Mouse (Mus musculus): ENCODE data around the gene Zbtb5.
"Not testable (repeated sequence)": the region's sequence is repeated elsewhere in the genome, so short reads cannot be mapped to it uniquely, and the experiment has no call there.

The Zbtb5 gene

DNA sequence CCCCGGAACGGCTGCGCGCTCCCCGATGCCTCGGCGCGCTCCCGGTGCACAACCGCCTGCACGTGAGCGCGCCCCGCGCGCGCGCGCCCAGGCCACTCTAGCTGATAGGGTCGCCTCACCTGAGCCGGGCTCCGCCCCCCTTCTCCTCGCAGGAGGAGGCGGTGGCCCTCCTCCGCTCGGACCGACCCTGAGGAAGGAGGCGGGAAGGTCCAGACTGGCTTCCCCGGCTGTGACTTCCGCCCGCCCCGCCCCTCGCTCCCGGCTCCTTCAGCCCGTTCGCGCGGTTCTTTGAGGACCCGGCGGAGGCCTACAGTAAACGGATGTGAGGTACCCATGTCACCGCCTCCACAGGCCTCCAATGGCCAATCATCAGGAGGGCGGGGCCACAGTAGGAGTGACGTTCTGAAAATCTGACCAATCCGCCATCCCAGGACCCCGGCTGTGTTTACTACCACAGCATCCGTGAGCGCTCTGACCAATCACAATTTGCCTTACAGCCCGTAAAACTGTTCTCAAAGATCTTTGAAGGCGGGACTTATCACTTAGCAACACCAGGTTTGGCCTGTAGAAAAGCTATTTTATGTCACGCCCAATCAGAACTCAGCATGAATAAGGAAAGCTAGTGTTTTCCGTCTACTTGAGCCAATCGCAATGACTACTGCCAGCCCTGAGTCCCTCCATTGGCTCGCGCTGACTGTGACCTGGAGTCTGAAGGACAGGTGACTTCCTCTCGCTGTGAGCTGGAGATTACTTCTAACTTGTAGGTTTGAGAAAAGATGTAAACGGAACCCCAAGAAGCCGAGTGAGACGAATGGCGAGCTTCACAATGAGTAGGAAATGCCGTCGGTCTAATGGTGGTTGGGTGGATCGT, at the start of gene Zbtb5:
Zbtb5 (minus strand) TSS at position 308 of the 871 bp plus-strand sequence.
- peak; percentile 98 for DNase-seq (ENCODE audit: low spot score)

DNA sequence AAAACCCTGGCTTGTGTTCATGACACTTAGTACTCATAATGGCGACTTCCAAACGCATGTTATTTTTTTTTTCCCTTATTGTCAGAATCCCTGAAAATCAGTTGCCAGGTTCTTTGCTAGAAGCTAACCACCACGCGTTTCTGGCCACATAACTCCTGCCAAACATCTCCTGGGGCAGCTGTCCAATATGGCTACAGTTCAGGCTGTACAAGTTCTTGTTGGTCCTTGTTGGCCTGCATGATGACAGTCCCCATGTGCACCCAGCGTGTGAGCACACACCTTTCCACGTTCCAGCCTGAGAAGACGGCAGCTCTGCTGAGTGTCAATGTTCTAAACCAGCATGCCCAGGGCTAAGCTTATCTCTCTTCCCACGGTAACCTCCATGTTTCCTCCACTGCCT, 43.2 kb upstream of the Zbtb5 start:
- no peak for DNase-seq (ENCODE audit: low spot score)

DNA sequence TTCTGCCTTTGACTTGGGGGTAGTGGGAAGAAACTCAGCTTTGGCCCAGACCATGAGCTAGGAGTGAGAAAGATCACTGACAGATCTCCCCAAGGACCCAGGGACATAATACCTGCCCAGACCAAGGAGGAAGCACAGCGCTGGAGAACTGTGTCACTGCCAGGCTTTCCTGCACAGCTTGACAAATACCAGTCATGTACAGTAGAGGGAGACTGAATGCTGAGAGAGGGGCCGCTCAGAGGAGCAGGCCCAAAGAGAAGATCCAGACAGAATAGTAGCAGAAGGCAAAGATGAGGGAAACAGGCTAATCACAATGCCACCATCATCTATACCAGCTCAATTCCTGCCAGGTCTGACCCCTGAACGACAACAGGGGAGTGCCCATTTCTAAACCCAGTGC, 42.6 kb upstream of the Zbtb5 start:
- DNase-seq (ENCODE audit: low spot score), result no peak

DNA sequence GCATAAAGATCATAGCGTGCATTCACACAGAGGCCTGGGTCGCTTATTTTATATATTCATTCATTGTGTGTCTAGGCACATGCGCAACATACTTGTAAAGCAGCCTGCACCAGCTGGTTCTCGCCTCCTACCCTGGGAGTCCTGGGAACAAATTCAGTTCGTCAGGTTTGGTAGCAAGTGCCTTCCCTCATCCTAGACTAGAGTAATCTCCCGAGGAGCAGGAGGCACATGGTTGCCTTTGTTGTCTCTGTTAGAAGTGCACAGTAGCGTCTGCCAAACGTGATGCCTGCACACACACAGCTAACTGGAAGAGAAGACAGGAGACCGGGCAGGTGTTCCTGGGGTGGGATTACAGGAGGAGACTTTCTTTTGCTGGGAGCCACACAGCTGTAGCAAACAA, 35.7 kb upstream of the Zbtb5 start:
- no peak for DNase-seq (ENCODE audit: low spot score)

DNA sequence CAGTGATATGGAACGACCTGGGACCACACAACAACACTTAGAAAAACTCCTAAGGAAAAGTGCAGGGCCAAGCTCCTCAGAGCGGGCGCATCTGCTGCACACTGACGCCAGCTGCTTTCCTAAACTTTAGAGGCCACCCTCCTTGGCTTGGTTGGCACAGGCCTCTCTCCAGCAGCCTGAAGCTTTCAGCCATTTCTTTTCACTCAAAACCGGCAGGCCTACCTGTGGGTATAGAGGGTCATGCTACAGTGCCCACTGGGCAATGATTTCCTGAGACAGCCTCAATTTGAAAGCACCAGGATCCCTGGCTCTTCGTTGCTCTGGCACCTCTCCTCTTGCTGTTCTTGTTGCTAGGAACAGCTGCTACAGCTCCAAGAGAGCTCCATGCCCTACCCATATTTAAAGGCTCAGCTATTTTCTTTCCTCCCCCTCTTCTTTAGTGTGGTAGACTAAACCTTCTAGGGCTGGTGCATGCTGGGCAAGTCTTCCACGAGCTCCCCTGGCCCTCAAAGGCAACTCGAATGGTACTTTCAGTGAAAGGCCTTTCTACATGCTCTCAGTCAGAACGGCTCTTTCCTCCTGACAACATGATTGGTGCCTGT, 35.2 kb upstream of the Zbtb5 start:
- no peak for DNase-seq (ENCODE audit: low spot score)

DNA sequence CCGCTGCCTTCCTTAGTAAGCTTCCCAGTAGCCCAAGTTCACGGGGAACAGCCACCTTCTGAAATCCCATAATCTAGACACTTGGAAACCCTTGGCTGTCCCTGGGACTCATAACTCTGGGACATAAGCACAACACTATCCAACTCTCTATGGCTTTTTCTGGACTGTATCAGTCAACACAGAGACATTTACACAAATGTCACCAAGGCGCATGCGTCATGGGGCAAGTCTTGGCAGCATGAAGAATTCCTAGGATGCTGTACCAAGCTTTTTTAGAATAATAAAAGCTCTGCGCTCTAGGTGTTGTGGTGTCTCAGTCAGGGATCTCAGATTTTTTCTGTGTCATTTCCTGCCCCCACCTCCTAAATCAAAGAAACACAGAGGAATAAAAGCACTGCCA, 34.5 kb upstream of the Zbtb5 start:
- no peak for DNase-seq (ENCODE audit: low spot score)

DNA sequence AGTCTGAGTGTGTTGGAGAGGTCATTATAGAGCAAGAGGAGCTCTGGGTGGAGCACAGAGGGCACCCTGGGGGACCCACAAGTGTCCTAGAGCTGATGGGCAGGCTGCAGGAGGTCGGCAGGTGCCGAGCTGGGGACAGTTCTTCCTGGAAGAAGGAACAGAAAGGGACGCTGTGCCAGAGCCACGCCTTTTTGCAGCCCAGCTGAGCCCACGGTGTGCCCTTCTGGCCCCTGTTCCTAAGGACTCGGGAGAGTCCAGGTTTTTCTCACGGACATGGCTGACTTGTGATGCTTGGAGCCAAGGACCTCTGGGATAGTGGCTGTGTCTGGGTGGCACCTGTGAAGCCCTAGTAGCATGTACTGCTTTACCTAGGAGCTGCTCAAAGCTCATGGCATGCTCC, 28.6 kb upstream of the Zbtb5 start:
- no peak for DNase-seq (ENCODE audit: low spot score)

DNA sequence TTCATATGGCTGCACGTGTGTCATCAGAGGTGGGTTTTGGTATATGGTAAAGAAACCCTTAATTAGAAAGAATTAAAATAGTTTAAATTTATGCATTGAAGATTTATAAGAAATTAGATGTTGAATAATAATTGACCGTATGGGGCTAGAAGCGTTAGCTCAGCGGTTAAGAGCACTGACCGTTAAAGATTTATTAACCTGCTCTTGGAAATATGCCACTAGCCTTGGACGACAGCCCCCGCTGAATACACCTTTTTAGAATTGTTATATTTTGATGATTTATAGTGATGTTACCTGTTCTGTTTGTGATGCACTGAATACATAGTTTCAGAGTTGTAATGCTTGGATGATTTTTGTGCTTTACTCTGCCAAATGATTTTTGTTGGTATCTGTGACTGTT, 27.3 kb upstream of the Zbtb5 start:
- DNase-seq (ENCODE audit: low spot score), result not testable (repeated sequence)

DNA sequence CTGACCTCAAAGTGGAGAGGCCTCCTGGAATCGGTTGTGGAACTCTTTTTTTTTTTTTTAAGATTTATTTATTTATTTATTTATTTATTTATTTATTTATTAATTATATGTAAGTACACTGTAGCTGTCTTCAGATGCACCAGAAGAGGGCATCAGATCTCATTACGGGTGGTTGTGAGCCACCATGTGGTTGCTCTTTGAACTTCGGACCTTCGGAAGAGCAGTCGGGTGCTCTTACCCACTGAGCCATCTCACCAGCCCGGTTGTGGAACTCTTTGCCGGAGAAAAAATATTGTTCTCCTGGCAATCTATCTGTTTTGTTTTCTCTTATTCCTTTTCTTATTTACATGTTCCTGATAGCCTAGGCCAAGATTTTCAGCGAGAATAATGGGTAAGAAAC, 26.7 kb upstream of the Zbtb5 start:
- DNase-seq (ENCODE audit: low spot score), result not testable (repeated sequence)

DNA sequence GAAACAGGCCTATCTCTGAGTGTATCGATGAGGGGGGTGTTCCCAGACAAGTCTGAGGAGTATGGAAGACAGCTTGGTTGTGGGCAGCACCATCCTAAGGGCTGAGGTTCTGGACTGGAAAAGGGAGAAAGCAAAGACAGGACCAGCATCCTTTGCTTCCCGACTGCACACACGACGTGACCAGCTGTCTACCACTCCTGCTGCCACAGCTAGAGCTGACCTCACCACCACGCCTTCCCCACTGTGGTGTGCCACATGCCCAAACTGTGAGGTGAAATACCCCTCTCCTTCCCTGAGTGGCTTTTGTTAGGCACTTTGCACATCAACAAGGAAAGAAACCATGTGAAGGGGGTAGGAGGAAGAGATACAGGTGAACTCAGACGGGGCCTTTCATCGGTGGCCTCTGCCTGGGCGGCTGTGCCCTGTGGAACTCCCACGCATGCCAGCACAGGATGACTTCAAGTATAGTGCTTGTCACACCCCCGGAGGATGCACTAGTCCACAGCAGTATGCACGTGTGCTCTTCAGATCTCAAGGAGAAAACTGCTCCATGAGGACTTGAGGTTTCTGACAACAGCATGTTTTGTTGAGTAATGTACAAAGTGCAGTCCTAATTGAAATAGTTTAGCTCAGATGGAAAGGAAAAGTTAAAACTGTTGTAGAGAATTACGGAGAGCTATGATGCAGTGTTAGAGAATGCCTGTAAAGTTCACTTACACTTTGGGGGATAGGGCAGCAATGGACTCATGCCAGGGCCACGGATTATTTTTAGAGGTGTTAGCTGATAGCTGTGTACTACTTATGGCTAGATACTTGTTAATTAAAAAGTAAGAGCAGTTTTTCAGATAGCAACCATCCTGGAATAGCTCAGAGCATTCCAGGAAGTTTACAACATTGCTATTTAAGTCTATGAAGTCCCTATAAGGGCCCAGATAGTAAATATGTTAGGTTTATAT, 25.5 kb upstream of the Zbtb5 start:
- DNase-seq (ENCODE audit: low spot score), result no peak

DNA sequence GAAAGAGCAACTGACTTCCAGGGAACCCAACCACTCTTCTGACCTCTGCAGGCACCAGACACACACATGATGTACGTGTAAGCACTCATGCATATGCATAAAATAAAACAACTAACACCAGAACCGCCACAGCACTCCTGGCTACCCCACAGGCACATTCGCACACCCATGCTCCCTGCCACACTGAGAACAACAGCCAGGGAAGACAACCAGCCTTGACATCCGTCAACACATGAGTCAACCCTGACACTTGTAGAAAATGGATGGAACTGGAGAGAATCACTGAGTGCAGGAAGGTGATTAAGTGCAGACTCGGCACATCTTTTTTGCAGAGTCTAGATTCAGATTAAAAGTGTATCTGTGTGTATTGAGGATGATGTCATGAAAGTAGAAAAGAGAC, 24.4 kb upstream of the Zbtb5 start:
- DNase-seq (ENCODE audit: low spot score), result no peak

DNA sequence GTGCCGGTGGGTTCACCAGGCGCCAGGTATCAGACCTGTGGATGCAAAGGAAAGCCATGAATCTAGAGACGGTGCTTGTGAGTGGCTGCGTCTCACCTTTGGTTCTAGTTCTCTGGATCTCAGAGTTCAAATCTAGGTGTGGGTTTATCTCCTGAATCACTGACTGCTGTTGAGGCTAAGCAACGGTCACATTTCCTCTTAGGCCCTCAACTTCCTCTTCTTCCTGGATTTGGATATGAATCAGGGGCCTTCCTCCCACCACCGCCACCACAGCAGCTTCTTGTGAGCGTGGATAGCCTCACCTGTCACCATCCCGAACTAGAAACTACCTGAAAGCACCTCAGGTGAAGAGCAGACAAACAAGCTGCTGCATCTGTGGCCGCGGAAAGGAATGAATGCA, 23.8 kb upstream of the Zbtb5 start:
- DNase-seq (ENCODE audit: low spot score), result no peak

DNA sequence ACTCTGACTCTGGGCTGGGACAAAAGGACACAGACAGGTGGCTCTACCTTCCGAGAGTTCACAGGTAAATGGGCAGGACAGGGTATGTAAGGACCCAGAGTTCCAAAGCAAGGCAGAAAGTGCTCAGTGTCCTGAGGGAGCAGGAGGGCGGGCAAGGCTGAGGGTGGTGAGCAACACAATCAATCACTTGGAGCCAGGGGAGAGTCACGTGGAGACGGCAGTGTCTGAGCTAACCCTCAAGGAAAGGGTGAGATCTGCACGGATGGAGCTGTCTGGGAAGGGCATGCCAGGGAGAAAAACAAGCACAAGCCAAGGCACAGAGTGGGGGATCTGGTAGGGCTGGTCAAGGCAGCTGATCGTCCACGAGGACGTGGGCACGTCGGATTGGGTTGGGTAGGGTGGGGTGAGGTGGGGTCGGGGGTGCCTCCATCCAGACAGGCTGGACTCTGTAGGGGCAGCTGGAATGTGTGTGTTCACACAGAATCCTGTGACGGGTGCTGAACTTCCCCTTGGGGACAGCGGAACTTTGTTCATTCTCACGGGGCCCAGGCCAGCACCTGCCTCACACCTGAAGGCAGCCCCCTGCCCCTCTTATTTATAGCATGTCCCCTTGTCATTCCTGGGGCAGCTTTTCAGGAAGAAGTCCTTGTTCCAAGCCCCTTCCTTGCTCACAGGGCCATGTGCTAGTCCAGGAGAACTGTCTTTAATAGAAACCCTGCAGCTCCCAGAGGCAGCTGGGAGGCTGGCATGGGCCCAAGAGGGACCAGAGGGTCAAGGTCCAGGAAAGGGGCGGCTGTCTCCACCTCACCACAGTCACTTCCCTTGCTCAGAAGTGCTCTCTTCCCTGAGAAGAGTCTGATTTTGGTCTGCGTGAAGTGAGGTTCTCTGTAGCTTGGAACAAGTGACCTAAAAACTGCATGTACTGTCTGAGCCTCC, 22.7 kb upstream of the Zbtb5 start:
- DNase-seq (ENCODE audit: low spot score), result peak; percentile 46

DNA sequence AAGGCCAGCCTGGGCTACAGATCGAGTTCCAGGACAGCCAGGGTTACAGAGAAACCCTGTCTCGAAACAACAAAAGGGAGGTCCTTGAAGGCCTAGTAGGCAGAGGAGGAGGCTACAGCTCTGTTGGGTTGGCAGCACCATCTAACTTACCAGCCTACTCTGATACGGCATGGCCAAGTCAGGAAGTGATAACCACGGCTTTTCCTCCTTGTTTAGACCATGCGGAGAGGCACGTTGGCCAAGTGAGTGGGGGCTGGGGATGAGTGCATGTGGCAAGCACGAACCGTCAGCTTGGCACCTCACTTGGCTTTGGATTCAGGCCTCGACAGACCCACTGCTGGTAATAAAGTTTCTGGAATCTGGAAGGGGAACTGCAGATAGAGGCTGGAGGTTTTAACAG, 20.4 kb upstream of the Zbtb5 start:
- no peak for DNase-seq (ENCODE audit: low spot score)

DNA sequence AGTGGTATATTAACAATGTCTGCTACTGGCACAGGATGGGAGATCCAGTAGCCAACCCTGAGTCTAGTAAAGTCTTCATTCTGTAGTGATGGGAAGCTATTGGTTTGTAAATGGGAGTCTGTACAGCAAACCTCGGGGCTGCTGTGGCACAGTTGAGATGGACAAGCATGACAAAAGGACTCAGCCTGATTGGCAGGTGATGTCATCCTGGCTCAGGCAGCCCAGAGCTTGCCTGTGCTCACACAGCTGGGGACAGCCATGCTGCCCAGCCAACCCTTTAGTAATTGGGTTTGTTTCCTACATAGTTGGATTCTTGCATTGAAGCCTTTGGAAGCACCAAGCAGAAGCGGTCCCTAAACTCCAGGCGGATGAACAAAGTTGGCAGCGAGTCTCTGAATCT, 14.2 kb upstream of the Zbtb5 start:
- no peak for DNase-seq (ENCODE audit: low spot score)

DNA sequence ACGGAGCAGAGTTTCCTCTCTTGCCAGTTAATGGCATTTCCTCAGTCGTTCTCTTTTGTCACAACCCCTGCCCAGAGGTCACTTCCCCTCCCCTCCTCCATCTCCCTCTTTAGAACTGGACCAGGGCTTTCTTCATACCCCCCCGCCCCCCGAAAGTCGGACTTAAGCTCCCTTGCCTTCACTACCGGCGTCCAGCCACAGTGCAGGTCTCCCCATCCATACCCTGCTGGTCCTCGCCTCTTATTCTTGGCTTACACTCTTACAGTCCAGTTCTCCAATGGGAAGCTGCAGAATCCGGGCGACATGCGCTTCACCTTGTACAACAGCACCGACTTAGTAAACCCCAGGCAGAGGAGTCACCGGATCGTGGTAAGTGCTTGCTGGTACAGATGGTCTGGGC, 6.8 kb upstream of the Zbtb5 start:
- no peak for DNase-seq (ENCODE audit: low spot score)

DNA sequence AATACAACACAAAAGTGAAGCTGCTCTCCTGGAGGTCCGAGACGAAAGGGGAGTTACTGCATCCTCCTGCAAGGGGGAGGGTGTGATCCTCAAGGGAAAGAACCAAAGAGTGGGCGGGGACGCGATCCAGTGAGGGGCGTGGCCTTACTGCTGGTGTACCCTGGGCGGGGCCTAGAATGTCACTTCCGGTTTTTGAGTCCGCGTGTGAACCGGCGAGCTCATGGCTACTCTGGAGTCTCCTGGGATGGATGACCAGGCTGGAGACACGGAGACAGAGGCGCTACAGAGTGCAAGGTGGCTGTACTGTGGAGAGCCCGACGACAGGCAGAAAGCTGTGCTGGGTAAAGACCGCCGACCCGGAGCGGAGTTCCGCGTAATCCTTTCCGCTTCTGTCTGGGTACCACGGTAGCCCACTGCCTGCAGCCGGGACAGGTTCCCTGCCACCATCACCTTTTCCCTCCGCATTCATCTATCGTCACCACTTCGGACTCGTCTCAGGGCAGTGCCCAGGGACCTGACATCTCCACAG, 6.3 kb upstream of the Zbtb5 start, which contains the start of gene Polr1e:
Polr1e (plus strand) TSS at position 132 of the 529 bp plus-strand sequence.
- peak; percentile 91 for DNase-seq (ENCODE audit: low spot score)

DNA sequence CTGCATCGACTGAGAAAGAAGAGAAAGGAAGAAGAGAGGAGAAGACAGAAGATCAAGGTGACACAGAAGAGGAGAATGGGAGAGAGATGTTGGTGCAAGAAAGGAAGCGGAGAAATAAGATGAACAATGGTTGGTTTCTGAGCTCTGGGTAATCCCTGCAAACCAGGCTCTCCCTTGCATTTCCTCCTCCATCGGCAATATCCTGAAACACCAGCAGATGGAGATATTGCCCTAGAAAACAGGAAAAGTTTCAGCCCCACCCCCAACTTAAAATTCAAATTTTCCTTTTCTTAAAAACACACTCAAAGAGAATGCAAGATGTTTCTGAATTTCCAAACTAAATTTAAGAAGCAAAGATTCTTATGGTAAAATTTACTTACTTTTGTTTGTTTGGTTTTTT, 3.4 kb upstream of the Zbtb5 start:
- DNase-seq (ENCODE audit: low spot score), result no peak

DNA sequence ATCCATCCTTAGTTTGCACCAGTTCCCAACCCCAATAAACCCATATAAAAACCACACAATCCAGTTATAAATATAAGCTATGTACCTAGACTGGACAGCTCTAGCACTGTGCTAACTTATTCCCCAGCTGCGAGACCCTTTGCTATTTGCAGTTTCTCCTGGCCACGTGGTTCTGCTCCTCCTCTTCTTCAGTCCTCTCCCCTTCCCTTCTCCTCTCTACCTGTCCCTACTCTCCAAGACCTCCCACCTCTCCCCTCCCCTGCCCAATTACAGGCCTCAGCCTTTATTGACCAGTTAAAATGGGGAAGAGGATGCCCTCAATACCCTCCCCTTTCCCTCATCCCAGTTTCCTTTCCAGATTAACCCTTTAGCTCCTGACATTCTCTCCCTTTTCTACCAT, 1.3 kb upstream of the Zbtb5 start:
- DNase-seq (ENCODE audit: low spot score), result no peak

DNA sequence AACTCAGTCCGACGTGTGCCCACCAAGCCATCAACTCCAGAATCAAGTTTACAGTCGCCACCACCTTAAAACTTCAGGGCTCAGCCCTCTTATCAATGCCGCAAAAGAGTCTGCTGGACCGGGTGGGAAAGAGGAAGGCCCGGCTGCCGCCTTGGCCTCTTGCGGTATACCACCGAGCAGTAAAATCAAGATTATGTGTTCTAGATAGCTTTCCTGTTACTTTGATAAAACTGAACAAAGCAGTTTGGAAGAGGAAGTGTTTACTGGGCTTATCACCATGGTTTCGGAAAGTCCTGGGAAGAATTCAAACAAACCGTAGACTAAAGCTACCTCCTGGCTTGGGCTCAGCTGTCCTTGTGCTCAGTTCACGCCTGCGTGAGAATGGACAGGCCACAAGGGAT, 819 bp upstream of the Zbtb5 start:
- no peak for DNase-seq (ENCODE audit: low spot score)

DNA sequence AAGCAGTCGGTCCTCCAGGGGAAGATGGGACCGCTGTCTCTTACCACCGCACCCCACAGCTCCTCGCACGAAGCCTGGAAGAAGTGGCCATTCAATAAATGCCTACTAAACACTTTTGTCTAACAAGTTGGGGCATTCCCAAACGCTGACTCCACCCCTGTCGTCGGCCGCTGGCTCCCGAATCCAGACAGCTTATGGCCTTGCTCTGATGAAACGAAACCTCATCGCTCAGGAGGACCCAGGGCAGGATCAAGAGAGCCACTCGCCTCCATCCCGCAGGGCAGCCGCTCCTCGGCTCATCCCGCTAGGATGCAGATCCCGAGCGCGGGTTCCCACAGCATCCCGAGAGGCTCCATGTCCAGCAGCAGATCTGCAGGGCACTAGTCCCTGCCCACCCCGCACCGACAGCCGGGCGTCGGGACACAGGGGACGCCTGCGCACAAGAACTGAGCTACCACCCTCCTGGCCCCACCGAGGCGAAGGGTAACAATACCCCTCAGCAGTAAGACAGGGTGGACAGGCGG, 569 bp downstream of the Zbtb5 start:
- peak; percentile 73 for DNase-seq (ENCODE audit: low spot score)

Data from ovary, postnatal 36 days (tissue).